Mouse (Mus musculus): ENCODE results near the gene Pate3. TPM values are rescaled to one million over a fixed set of nuclear protein-coding genes. Genes with fewer than 3 reads are reported as not detected.

Pate3 gene
- polyA plus RNA-seq, 2 experiments: not detected

GRCm38 (mm10) chr9:35614005-35614404, 34.0 kb downstream of the Pate3 start:
- Histone ChIP-seq H3K9ac (replicated peaks) (no peak overlapping the region), H3K4me2 (ENCODE audit: low read depth) (no peak overlapping the region), H3K9me3 (ENCODE audit: control insufficient read depth, low read length) (no peaks in the 10 kb centered on the region), H3K27ac (no peak overlapping the region), H3K27me3 (ENCODE audit: control insufficient read depth, insufficient read depth, low read length) (no peaks in the 10 kb centered on the region), H3K4me1 (replicated peaks; ENCODE audit: control insufficient read depth in 2 of 2, insufficient read depth in 2 of 2, low read length in 1 of 2) (no peaks in the 10 kb centered on the region), H3K4me3 (ENCODE audit: insufficient read depth in 1 of 2, low read depth in 2 of 2, low read length in 2 of 2) (no peak overlapping the region), H3K36me3 (replicated peaks; ENCODE audit: control insufficient read depth, insufficient read depth, low read depth) (no peaks in the 10 kb centered on the region)
- WGBS (ENCODE audit: insufficient replicate concordance): 19% methylated on average over 2 of the region's 2 CpGs
- ATAC-seq (ENCODE audit: insufficient read depth) (no peak), DNase-seq (ENCODE audit: low read depth in 3 of 3, low spot score in 3 of 3) (no peak)
- TF ChIP-seq CTCF (IDR thresholded peaks at IDR 0.05; ENCODE audit: low read depth) (peak; percentile 12; the same call in 1 of the 2 replicates), EP300 (IDR thresholded peaks at IDR 0.05; ENCODE audit: low read depth) (no peak)

- Histone ChIP-seq H3K4me1 (replicated peaks; ENCODE audit: control insufficient read depth in 2 of 2, insufficient read depth in 2 of 2, low read length in 1 of 2) (no peaks in the 10 kb centered on the region), H3K27ac (no peak within 1 kb of the TSS), H3K9me3 (ENCODE audit: control insufficient read depth, low read length) (no peaks in the 10 kb centered on the region), H3K36me3 (replicated peaks; ENCODE audit: control insufficient read depth, insufficient read depth, low read depth) (no peaks in the 10 kb centered on the region), H3K4me3 (ENCODE audit: insufficient read depth in 1 of 2, low read depth in 2 of 2, low read length in 2 of 2) (no peak within 1 kb of the TSS), H3K4me2 (ENCODE audit: low read depth) (no peak within 1 kb of the TSS), H3K9ac (replicated peaks) (no peak within 1 kb of the TSS), H3K27me3 (ENCODE audit: control insufficient read depth, insufficient read depth, low read length) (no peaks in the 10 kb centered on the region)
- WGBS (ENCODE audit: insufficient replicate concordance): 50% methylated on average over 1 of the region's 1 CpGs
- DNase-seq (ENCODE audit: low read depth in 3 of 3, low spot score in 3 of 3) (no peak), ATAC-seq (ENCODE audit: insufficient read depth) (no peak)
- TF ChIP-seq CTCF (IDR thresholded peaks at IDR 0.05; ENCODE audit: low read depth) (no peak), EP300 (IDR thresholded peaks at IDR 0.05; ENCODE audit: low read depth) (no peak)
Measured at GRCm38 (mm10) chr9:35611841-35612240, 36.2 kb downstream of the Pate3 start, which contains the start of gene Pate4. Pate4 (minus strand) TSS chr9:35611941.

- WGBS (ENCODE audit: insufficient replicate concordance): 44% methylated on average over 8 of the region's 8 CpGs
- ATAC-seq (ENCODE audit: insufficient read depth): no peak
- H3K36me3 ChIP-seq (replicated peaks; ENCODE audit: control insufficient read depth, insufficient read depth, low read depth): no peaks in the 10 kb centered on the region
- no peak overlapping the region for H3K4me3 ChIP-seq (ENCODE audit: insufficient read depth in 1 of 2, low read depth in 2 of 2, low read length in 2 of 2)
- DNase-seq (ENCODE audit: low read depth in 3 of 3, low spot score in 3 of 3): no peak
- H3K27ac ChIP-seq: no peak overlapping the region
- no peak for TF ChIP-seq CTCF (IDR thresholded peaks at IDR 0.05; ENCODE audit: low read depth)
- TF ChIP-seq EP300 (IDR thresholded peaks at IDR 0.05; ENCODE audit: low read depth): no peak
- H3K9ac ChIP-seq (replicated peaks): no peak overlapping the region
- no peaks in the 10 kb centered on the region for H3K27me3 ChIP-seq (ENCODE audit: control insufficient read depth, insufficient read depth, low read length)
- no peak overlapping the region for H3K4me2 ChIP-seq (ENCODE audit: low read depth)
- no peaks in the 10 kb centered on the region for H3K4me1 ChIP-seq (replicated peaks; ENCODE audit: control insufficient read depth in 2 of 2, insufficient read depth in 2 of 2, low read length in 1 of 2)
- no peaks in the 10 kb centered on the region for H3K9me3 ChIP-seq (ENCODE audit: control insufficient read depth, low read length)
Measured at GRCm38 (mm10) chr9:35607647-35608405, 40.2 kb downstream of the Pate3 start.

Other genes starting within 250 kb of the Pate3 start
- 0.52 TPM in 2 replicates for gene Cdon, start 227.1 kb downstream of the Pate3 start, polyA plus RNA-seq (2012; rRNA removed)
- 0.21 and 0.36 TPM in 2 replicates for gene Cdon, start 227.1 kb downstream of the Pate3 start, polyA plus RNA-seq (2014; fragmentation: Nextera tagmentation; extraction: Ambion mirVana)
- not detected in 2 replicates for gene Gm1113, start 129.9 kb downstream of the Pate3 start, polyA plus RNA-seq (2012; rRNA removed)
- not detected in 2 replicates for gene Gm1113, start 129.9 kb downstream of the Pate3 start, polyA plus RNA-seq (2014; fragmentation: Nextera tagmentation; extraction: Ambion mirVana)
- 0.10 and 0.15 TPM in 2 replicates for gene Ddx25, start 89.7 kb downstream of the Pate3 start, polyA plus RNA-seq (2012; rRNA removed)
- gene Ddx25, start 89.7 kb downstream of the Pate3 start, polyA plus RNA-seq (2014; fragmentation: Nextera tagmentation; extraction: Ambion mirVana): 0.17 and 0.19 TPM in 2 replicates
- 3.4 and 6.0 TPM in 2 replicates for gene Pus3, start 89.6 kb downstream of the Pate3 start, polyA plus RNA-seq (2012; rRNA removed)
- 7.2 and 7.7 TPM in 2 replicates for gene Pus3, start 89.6 kb downstream of the Pate3 start, polyA plus RNA-seq (2014; fragmentation: Nextera tagmentation; extraction: Ambion mirVana)
- gene Pate2, start 77.9 kb downstream of the Pate3 start, polyA plus RNA-seq (2012; rRNA removed): 0.06 and 0.09 TPM in 2 replicates
- 0.19 and 0.29 TPM in 2 replicates for gene Pate2, start 77.9 kb downstream of the Pate3 start, polyA plus RNA-seq (2014; fragmentation: Nextera tagmentation; extraction: Ambion mirVana)
- gene Hyls1, start 77.8 kb downstream of the Pate3 start, polyA plus RNA-seq (2012; rRNA removed): 2.3 and 3.9 TPM in 2 replicates
- gene Hyls1, start 77.8 kb downstream of the Pate3 start, polyA plus RNA-seq (2014; fragmentation: Nextera tagmentation; extraction: Ambion mirVana): 8.6 and 9.1 TPM in 2 replicates
- not detected in 2 replicates for gene Pate4, start 36.3 kb downstream of the Pate3 start, polyA plus RNA-seq (2012; rRNA removed)
- gene Pate4, start 36.3 kb downstream of the Pate3 start, polyA plus RNA-seq (2014; fragmentation: Nextera tagmentation; extraction: Ambion mirVana): not detected in 2 replicates
- gene Pate1, start 39.2 kb upstream of the Pate3 start, polyA plus RNA-seq (2012; rRNA removed): not detected in 2 replicates
- gene Pate1, start 39.2 kb upstream of the Pate3 start, polyA plus RNA-seq (2014; fragmentation: Nextera tagmentation; extraction: Ambion mirVana): not detected in 2 replicates
- gene Gm17677, start 92.8 kb upstream of the Pate3 start, polyA plus RNA-seq (2012; rRNA removed): not detected in 2 replicates
- not detected in 2 replicates for gene Gm17677, start 92.8 kb upstream of the Pate3 start, polyA plus RNA-seq (2014; fragmentation: Nextera tagmentation; extraction: Ambion mirVana)
- gene Gm17727, start 129.9 kb upstream of the Pate3 start, polyA plus RNA-seq (2012; rRNA removed): not detected in 2 replicates
- gene Gm17727, start 129.9 kb upstream of the Pate3 start, polyA plus RNA-seq (2014; fragmentation: Nextera tagmentation; extraction: Ambion mirVana): not detected in 2 replicates
- gene Gm27235, start 141.9 kb upstream of the Pate3 start, polyA plus RNA-seq (2012; rRNA removed): not detected in 2 replicates
- gene Gm27235, start 141.9 kb upstream of the Pate3 start, polyA plus RNA-seq (2014; fragmentation: Nextera tagmentation; extraction: Ambion mirVana): not detected in 2 replicates
- not detected in 2 replicates for gene D730048I06Rik, start 141.9 kb upstream of the Pate3 start, polyA plus RNA-seq (2012; rRNA removed)
- not detected in 2 replicates for gene D730048I06Rik, start 141.9 kb upstream of the Pate3 start, polyA plus RNA-seq (2014; fragmentation: Nextera tagmentation; extraction: Ambion mirVana)
- not detected in 2 replicates for gene 9230110F15Rik, start 195.9 kb upstream of the Pate3 start, polyA plus RNA-seq (2012; rRNA removed)
- not detected in 2 replicates for gene 9230110F15Rik, start 195.9 kb upstream of the Pate3 start, polyA plus RNA-seq (2014; fragmentation: Nextera tagmentation; extraction: Ambion mirVana)